Mouse (Mus musculus): ENCODE measurements around the gene Gm20908.
"Not testable (repeated sequence)": the region's sequence is repeated elsewhere in the genome, so short reads cannot be mapped to it uniquely, and the experiment has no call there.

Gene Gm20908

DNA sequence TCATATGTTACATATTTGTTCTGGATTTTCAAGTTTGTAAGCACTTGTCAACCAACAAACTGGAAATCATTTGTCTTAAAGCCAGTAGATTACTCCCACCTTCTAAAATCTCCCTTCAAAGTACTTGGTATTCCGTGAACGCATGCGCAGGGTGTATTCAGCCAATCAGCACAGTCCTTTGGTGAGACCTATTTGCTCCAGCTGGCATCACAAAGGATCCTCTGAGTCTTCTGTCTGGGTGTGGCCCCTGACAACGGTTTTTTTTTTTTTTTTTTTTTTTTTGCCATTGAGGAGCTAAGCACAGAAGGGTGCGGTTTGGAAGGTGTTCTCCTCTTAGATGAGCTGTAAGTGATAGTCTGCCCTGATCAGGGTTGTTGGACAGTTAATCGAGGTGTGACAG lies at the start of gene Gm20908:
Gene Gm20908 (plus strand): TSS at position 301 of the 400 bp plus-strand sequence.
- not testable (repeated sequence) for DNase-seq
